Mouse (Mus musculus) left cerebral cortex, adult 2 months (tissue): Measurements from ENCODE around the gene Dlgap5. TPM values are rescaled to one million over a fixed set of nuclear protein-coding genes. Genes with fewer than 3 reads are reported as not detected.
"Not testable (repeated sequence)": the region's sequence is repeated elsewhere in the genome, so short reads cannot be mapped to it uniquely, and the experiment has no call there.

Experiments
- DNase-seq, 2 experiments: peaks; one replicate each; pipeline ENCODE4 v3.0.0; 2021 to 2022; ENCODE audit warnings: low spot score in 2 of 2, mixed read lengths in 1 of 2; ENCODE audit errors: extremely low spot score in 1 of 2
- H3K27ac ChIP-seq: fragments of 200-600 bp; 2 replicates; pipeline ENCODE4 v1.8.1; 2022
- H3K4me3 ChIP-seq: fragments of 200-600 bp; 2 replicates; pipeline ENCODE4 v1.8.1; 2022
- CTCF ChIP-seq: fragments of 200-600 bp; IDR thresholded peaks from 2 replicates; pipeline ENCODE4 v1.8.1; 2022; ENCODE audit warnings: antibody characterized with exemption, mild to moderate bottlenecking, moderate library complexity
- intact Hi-C: fragments of 180-260 bp; cut with DNase I; formaldehyde crosslinking; loops from one replicate; pipeline ENCODE4 v1.15.1; 2025
- long read RNA-seq, 2 experiments: library from polyadenylated mRNA; stranded (forward); transcript quantifications; one replicate each; pipeline ENCODE4 v2.0.0; 2021; ENCODE audit warnings: borderline mapping rate in 2 of 2
- total RNA-seq, 2 experiments: library from RNA; stranded (reverse); gene quantifications; 2 replicates each; pipeline ENCODE4 v1.2.3; 2021

Dlgap5 gene
- under 1 TPM; 0.43 to 0.47 TPM for total RNA-seq
- long read RNA-seq, experiment 1: 0 reads
- long read RNA-seq, experiment 2: 0 reads

DNA sequence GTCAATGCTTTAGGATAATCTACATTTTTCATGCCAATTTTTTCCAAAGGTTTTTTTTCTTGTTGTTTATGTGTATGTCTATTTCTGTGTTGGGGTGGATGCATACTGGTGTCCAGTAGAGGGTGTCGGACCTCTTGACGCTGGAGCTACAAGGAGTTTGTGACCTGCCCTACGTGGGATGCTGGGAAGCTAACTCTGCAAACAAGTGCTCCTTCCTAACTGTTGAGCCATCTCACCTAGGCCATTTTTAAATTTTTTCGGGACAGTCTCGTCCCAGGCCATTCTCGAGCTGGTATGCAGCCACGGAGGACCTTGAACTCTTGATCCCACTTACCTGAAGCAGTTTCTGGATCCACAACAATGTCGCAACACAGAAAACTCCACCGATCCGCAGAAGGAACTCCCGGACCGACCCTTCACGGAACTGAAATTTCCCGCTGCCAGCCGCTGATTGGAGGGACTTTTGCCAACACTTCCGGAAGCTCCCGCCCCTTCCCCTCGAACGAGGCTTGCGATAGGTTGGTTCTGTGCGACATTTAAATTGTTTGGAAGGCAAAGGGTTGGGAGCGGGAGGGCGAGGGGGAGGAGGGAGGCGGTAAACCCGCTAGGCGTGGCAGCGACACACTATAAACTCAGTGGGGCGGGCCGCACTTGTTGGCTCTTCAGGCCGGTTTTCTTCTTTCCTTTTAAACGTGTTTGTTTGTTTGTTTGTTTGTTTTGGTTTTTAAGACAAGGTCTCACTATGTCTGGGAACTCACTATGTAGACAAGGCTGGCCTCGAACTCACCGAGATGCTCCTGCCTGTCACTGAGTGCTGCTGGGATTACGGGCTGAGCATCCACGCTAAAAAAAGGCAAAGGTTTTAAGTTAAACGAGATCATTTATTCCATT, at the start of gene Dlgap5:
Dlgap5 (minus strand) TSS at position 633 of the 891 bp plus-strand sequence.
- peak within 1 kb of the TSS; percentile 60 for H3K4me3 ChIP-seq
- H3K27ac ChIP-seq: no peak within 1 kb of the TSS
- TF ChIP-seq CTCF: no peak; the same call in 1 of the 2 replicates
- peak; percentile 87 to 88 for DNase-seq
- intact Hi-C loops: loop anchor here (5.0 kb wide), 1 partner anchor 114 kb away; no protein-coding TSS in a partner anchor

- no peak for DNase-seq
- H3K27ac ChIP-seq: no peak overlapping the region
- TF ChIP-seq CTCF: no peak
- H3K4me3 ChIP-seq: no peak overlapping the region
- intact Hi-C loops: no loop called here
These were observed 47.4 kb upstream of the Dlgap5 start for GRCm38 (mm10) chr14:47465468-47466175.

- Histone ChIP-seq H3K27ac (no peak overlapping the region), H3K4me3 (no peak overlapping the region)
- no peak for TF ChIP-seq CTCF
- intact Hi-C loops: no loop called here
- no peak for DNase-seq
These were observed 46.2 kb upstream of the Dlgap5 start for GRCm38 (mm10) chr14:47464426-47464825.

DNA sequence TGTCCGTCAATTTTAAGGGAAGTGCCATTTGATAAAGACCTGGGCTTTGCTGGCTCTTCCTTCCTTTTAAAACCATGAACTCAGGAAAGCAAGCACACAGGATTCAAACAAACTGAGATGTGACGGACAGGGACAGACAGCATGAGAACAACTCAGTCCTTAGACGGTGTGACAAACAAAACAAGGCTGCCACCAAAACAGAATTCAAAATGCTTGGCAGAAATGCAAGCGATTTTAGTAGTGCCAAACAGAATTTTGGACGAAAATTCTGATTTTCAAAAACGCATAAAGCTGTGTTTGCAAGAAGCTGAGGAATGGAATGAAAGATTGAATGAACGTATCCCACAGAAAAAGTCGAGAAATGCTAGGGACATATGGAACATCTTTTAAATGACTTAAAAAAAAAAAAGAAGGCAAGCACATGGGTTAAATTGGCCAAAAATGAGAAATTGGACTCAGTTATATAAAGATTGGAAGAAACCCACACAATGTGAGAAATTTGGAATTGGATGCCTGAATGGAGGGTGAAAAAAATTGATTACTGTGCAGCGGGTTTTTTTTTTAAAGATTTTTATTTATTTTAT, 44.8 kb upstream of the Dlgap5 start:
- intact Hi-C loops: no loop called here
- no peak for TF ChIP-seq CTCF
- DNase-seq: no peak
- no peak overlapping the region for H3K4me3 ChIP-seq
- no peak overlapping the region for H3K27ac ChIP-seq

- no peak for TF ChIP-seq CTCF
- no peak for DNase-seq
- H3K27ac ChIP-seq: no peak overlapping the region
- no peak overlapping the region for H3K4me3 ChIP-seq
- intact Hi-C loops: no loop called here
These were observed 44.2 kb upstream of the Dlgap5 start for GRCm38 (mm10) chr14:47462453-47462852.

DNA sequence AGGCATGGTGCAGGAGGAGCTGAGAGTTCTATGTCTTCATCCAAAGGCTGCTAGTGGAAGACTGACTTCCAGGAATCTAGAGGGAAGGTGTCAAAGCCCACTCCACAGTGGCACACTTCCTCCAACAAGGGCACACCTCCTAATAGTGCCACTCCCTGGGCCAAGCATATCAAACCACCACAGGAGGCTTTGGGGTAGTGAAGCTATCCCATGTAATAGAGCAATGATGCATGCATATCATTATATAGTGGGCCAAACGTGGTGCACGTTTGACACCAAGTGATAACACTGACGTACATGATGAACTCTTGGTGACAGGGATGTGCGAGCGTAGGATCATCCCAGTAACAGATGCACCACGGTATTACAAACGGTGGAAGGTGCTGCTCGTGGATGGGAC, 43.8 kb upstream of the Dlgap5 start:
- H3K4me3 ChIP-seq: no peak overlapping the region

GRCm38 (mm10) chr14:47459556-47459955, 41.3 kb upstream of the Dlgap5 start:
- Histone ChIP-seq H3K4me3 (no peak overlapping the region), H3K27ac (no peak overlapping the region)
- no peak for DNase-seq
- intact Hi-C loops: no loop called here
- no peak for TF ChIP-seq CTCF

More for the DNA sequence above, 43.8 kb upstream of the Dlgap5 start:
- no peak for TF ChIP-seq CTCF
- H3K27ac ChIP-seq: no peak overlapping the region
- intact Hi-C loops: no loop called here
- no peak for DNase-seq

- H3K4me3 ChIP-seq, H3K27ac ChIP-seq, DNase-seq, intact Hi-C loops: not testable (repeated sequence)
These were observed 31.9 kb upstream of the Dlgap5 start, which contains the start of gene Fbxo34 for GRCm38 (mm10) chr14:47450121-47450520. Gene Fbxo34 (plus strand): TSS chr14:47450421.

- 0 out of 2 replicates have a peak overlapping the region, but pooled peaks have one; percentile 12 for H3K27ac ChIP-seq
- TF ChIP-seq CTCF: no peak
- intact Hi-C loops: no loop called here
- no peak for DNase-seq
- no peak overlapping the region for H3K4me3 ChIP-seq
These were observed 27.3 kb upstream of the Dlgap5 start for GRCm38 (mm10) chr14:47445331-47446095.

GRCm38 (mm10) chr14:47444907-47445306, 26.7 kb upstream of the Dlgap5 start:
- Histone ChIP-seq H3K4me3 (no peak overlapping the region), H3K27ac (no peak overlapping the region)
- no peak for TF ChIP-seq CTCF
- intact Hi-C loops: no loop called here
- no peak for DNase-seq

DNA sequence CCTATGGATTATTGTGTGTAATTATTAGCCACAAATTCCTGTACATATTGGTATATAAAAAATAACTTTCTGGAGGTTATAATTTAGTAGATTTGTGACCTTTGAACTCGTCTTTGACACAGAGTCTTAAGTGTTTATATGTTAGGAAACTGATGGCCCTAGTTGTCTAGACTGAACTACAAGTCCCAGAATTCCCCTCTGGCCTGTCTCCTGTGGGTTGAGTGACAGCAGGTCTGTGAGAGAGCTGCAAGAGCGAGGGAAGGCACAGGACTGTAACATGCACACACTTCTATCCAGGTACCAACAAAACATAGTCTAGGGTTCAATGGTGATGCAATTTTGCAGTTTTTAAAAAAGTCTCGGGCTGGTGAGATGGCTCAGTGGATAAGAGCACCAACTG, 20.7 kb upstream of the Dlgap5 start:
- Histone ChIP-seq H3K4me3 (no peak overlapping the region), H3K27ac (no peak overlapping the region)
- no peak for DNase-seq
- intact Hi-C loops: no loop called here
- no peak for TF ChIP-seq CTCF
